Mouse (Mus musculus) stomach, postnatal 0 days (tissue): ENCODE results near the gene Akt3. TPM values are rescaled to one million over a fixed set of nuclear protein-coding genes. Genes with fewer than 3 reads are reported as not detected.

Experiments
- ATAC-seq: fragments of 200-750 bp; cut with Nextera tagmentation; 2 replicates; pipeline ENCODE4 v1.8.0; 2017; ENCODE audit not compliant: low FRiP score, low TSS enrichment
- DNase-seq: peaks from one replicate; pipeline ENCODE4 v3.0.0-alpha.2; 2016; ENCODE audit warnings: low spot score
- H3K27ac ChIP-seq: fragments of 300-500 bp; sonication (generic); replicated peaks from 2 replicates; pipeline ENCODE4 v1.5.1; 2014; ENCODE audit warnings: mild to moderate bottlenecking, control low read depth
- H3K27me3 ChIP-seq: fragments of 300-500 bp; sonication (generic); 2 replicates; pipeline ENCODE4 v1.6.1; 2014; ENCODE audit warnings: low read length; ENCODE audit not compliant: control insufficient read depth, insufficient read depth
- H3K36me3 ChIP-seq: fragments of 300-500 bp; sonication (generic); 2 replicates; pipeline ENCODE4 v1.6.1; 2014; ENCODE audit warnings: low read length, mixed read lengths; ENCODE audit not compliant: control insufficient read depth, insufficient read depth
- H3K4me1 ChIP-seq: fragments of 300-500 bp; sonication (generic); replicated peaks from 2 replicates; pipeline ENCODE4 v1.6.1; 2014; ENCODE audit warnings: antibody characterized with exemption; ENCODE audit not compliant: control insufficient read depth, insufficient read depth
- H3K4me2 ChIP-seq: fragments of 300-500 bp; sonication (generic); replicated peaks from 2 replicates; pipeline ENCODE4 v1.6.1; 2014; ENCODE audit warnings: low read depth, mild to moderate bottlenecking, control low read depth, moderate library complexity
- H3K4me3 ChIP-seq: fragments of 300-500 bp; sonication (generic); 2 replicates; pipeline ENCODE4 v1.5.1; 2014; ENCODE audit warnings: low read depth, low read length, control low read depth
- H3K9ac ChIP-seq: fragments of 300-500 bp; sonication (generic); 2 replicates; pipeline ENCODE4 v1.6.1; 2014; ENCODE audit warnings: mild to moderate bottlenecking, low read length, control low read depth, mixed read lengths
- H3K9me3 ChIP-seq: fragments of 300-500 bp; sonication (generic); 2 replicates; pipeline ENCODE4 v1.6.1; 2016; ENCODE audit warnings: low read length; ENCODE audit not compliant: control insufficient read depth
- CTCF ChIP-seq: IDR thresholded peaks from 2 replicates; pipeline ENCODE4 v1.5.1; 2016; ENCODE audit warnings: antibody characterized with exemption, low read depth, mild to moderate bottlenecking, moderate library complexity
- EP300 ChIP-seq: optimal IDR thresholded peaks from 2 replicates; pipeline ENCODE3; 2016; ENCODE audit warnings: antibody characterized with exemption
- WGBS: fragments of 180-500 bp; shearing (Covaris S2); extraction: QIAGEN DNeasy Blood & Tissue Kit; methylation state at CpG from one replicate; pipeline ENCODE4 v1.1.7; 2014; 5-methylcytosine and 5-hydroxymethylcytosine counted together
- polyA plus RNA-seq: library from polyadenylated mRNA; unstranded; fragments of >200 nt; fragmentation: Nextera tagmentation; extraction: Ambion mirVana; gene quantifications from 2 replicates; pipeline ENCODE4 v1.2.1, GENCODE M21; 2015

Gene Akt3
- polyA plus RNA-seq, 1 experiment from 2014 or later, result 2.1 TPM

- Histone ChIP-seq H3K4me3 (no peak overlapping the region), H3K4me2 (no peak overlapping the region), H3K27ac (no peak overlapping the region), H3K4me1 (no peaks in the 10 kb centered on the region), H3K9me3 (no peaks in the 10 kb centered on the region), H3K27me3 (no peaks in the 10 kb centered on the region), H3K36me3 (no peaks in the 10 kb centered on the region), H3K9ac (no peak overlapping the region)
- 24% methylated on average over 3 of the region's 3 CpGs for WGBS
- DNase-seq, result peak; percentile 16
- TF ChIP-seq EP300 (no peak), CTCF (peak; percentile 91)
- ATAC-seq, result peak; percentile 74
Measured at GRCm38 (mm10) chr1:177188708-177189107, 69.3 kb downstream of the Akt3 start.

DNA sequence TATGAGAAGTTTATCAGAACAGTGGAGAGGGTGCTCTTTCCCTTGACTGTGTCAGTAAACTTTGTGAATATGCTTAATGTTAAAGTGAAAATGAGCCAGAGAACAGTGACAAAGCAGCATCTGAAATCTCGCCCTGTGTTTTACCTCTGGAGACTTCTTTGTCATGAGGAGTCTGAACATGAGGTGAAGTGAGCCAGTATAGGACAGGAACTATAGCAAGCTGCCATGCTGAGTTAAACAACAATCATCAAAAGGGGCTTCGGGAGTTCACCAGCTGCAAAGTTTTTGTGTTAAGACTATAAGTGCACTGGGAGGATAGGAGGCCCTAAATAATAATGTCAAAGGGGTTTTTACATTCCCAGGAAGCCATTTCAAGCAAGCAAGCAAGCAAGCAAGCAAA is 71.3 kb downstream of the Akt3 start:
- Histone ChIP-seq H3K36me3 (no peaks in the 10 kb centered on the region), H3K27ac (no peak overlapping the region), H3K4me1 (no peaks in the 10 kb centered on the region), H3K4me2 (no peak overlapping the region), H3K27me3 (no peaks in the 10 kb centered on the region), H3K4me3 (no peak overlapping the region), H3K9me3 (no peaks in the 10 kb centered on the region), H3K9ac (no peak overlapping the region)
- DNase-seq (no peak), ATAC-seq (no peak)
- WGBS, result 56% methylated on average over 2 of the region's 2 CpGs
- TF ChIP-seq EP300 (no peak), CTCF (no peak)

DNA sequence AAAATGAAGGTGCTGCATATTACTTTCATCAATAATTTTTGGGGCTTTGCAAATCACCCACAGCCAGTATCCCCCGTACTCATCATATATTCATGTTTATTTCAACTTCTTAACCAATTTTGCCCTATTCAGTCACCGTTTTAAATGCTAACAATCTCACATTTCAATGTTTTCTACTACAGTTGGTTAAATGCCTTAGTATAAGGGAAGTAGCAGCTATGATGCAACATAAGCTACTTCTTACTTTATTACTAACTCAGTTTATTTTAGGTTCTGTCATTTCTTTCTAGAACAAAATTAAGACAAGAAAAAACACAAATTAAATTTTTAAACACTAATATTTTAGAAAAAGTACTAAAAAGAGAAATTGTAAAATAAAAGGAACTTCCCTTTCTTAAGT is 78.4 kb downstream of the Akt3 start:
- no peak overlapping the region for H3K9ac ChIP-seq
- H3K27ac ChIP-seq, result no peak overlapping the region
- H3K4me1 ChIP-seq, result no peaks in the 10 kb centered on the region
- no peaks in the 10 kb centered on the region for H3K9me3 ChIP-seq
- ATAC-seq (no peak), DNase-seq (no peak)
- no peak overlapping the region for H3K4me3 ChIP-seq
- H3K27me3 ChIP-seq, result no peaks in the 10 kb centered on the region
- no peaks in the 10 kb centered on the region for H3K36me3 ChIP-seq
- no peak for TF ChIP-seq EP300
- no peak for TF ChIP-seq CTCF
- WGBS, result 84% methylated on average over 2 of the region's 2 CpGs
- H3K4me2 ChIP-seq, result no peak overlapping the region

DNA sequence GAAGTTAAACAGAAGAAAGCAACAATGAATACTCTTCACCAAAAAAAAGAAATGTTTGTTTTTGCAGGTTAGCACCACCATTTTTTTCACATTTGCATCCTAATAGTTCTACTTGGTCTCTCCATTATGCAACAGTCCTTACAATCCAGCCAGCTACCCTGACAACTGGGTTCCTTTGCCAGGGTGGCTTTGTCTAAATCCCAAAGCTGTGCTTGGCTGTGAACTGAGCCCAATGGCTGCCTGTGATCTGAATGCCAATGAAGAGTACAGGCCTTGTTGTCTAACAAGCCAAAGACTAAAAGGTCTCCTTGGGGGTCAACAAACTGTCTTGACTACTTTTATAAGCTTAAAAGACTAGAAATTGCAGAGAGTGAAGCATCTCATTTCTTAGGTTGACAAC is 82.6 kb downstream of the Akt3 start:
- Histone ChIP-seq H3K36me3 (no peaks in the 10 kb centered on the region), H3K9ac (no peak overlapping the region), H3K27me3 (no peaks in the 10 kb centered on the region), H3K4me3 (no peak overlapping the region), H3K4me2 (no peak overlapping the region), H3K9me3 (no peaks in the 10 kb centered on the region), H3K27ac (no peak overlapping the region), H3K4me1 (no peaks in the 10 kb centered on the region)
- ATAC-seq, result no peak
- no peak for DNase-seq
- TF ChIP-seq EP300 (no peak), CTCF (no peak)

GRCm38 (mm10) chr1:177171300-177171699 is 86.7 kb downstream of the Akt3 start:
- Histone ChIP-seq H3K9ac (no peak overlapping the region), H3K4me2 (no peak overlapping the region), H3K36me3 (no peaks in the 10 kb centered on the region), H3K9me3 (no peaks in the 10 kb centered on the region), H3K4me3 (no peak overlapping the region), H3K27me3 (no peaks in the 10 kb centered on the region), H3K27ac (no peak overlapping the region), H3K4me1 (no peaks in the 10 kb centered on the region)
- ATAC-seq, result no peak
- TF ChIP-seq EP300 (no peak), CTCF (no peak)
- DNase-seq, result no peak

DNA sequence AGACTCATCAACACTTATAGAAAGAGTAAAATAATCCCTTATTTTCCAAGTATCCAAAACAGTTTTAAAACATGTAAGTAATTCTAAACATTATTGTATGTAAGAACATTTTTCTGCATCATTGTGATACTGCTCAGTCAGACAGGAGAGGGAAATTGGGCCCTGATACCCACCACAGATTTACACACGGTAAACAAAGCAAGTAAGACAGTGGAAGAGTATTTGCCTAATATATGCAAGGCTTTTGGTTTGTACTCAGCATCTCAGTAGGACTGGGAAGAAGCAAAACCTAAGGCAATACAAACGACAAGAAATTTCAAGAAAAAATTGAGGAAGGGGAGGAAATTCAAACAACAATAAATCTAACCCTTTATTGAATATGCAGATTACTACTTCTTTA is 92.2 kb downstream of the Akt3 start:
- H3K9ac ChIP-seq, result no peak overlapping the region
- H3K27ac ChIP-seq, result no peak overlapping the region
- WGBS, result 50% methylated on average over 2 of the region's 2 CpGs
- no peak for DNase-seq
- H3K4me3 ChIP-seq, result no peak overlapping the region
- no peaks in the 10 kb centered on the region for H3K4me1 ChIP-seq
- ATAC-seq, result no peak
- no peaks in the 10 kb centered on the region for H3K9me3 ChIP-seq
- H3K36me3 ChIP-seq, result no peaks in the 10 kb centered on the region
- H3K27me3 ChIP-seq, result no peaks in the 10 kb centered on the region
- H3K4me2 ChIP-seq, result no peak overlapping the region
- TF ChIP-seq CTCF (no peak), EP300 (no peak)
